Mouse (Mus musculus) MEL (cell line): ENCODE data around the gene Adgre5. TPM values are rescaled to one million over a fixed set of nuclear protein-coding genes. Genes with fewer than 3 reads are reported as not detected.

ENCODE experiments used
- DNase-seq: peaks from one replicate; pipeline ENCODE4 v3.0.0; 2011; ENCODE audit warnings: low read depth, low spot score
- H3K27ac ChIP-seq: 2 replicates; pipeline ENCODE4 v1.5.1; 2012; ENCODE audit warnings: low read depth, mild to moderate bottlenecking, control low read depth, low read length, moderate library complexity; ENCODE audit not compliant: control insufficient read depth
- H3K27me3 ChIP-seq, 2 experiments: fragments of 150-350 bp in 1 of 2; sonication (generic) in 1 of 2; 2 replicates each; pipeline ENCODE4 v1.6.1; 2012; ENCODE audit warnings: low read length in 2 of 2, mild to moderate bottlenecking in 2 of 2, improper control_type of control experiment in 1 of 2, moderate library complexity in 1 of 2; ENCODE audit not compliant: insufficient read depth in 2 of 2, control insufficient read depth in 1 of 2
- H3K36me3 ChIP-seq, 2 experiments: 2 replicates each; pipeline ENCODE4 v1.6.1; 2012 to 2014; ENCODE audit warnings: low read length in 2 of 2, improper control_type of control experiment in 1 of 2, inconsistent platforms in 1 of 2, mild to moderate bottlenecking in 1 of 2; ENCODE audit not compliant: insufficient read depth in 2 of 2, control insufficient read depth in 1 of 2
- H3K4me1 ChIP-seq, 2 experiments: fragments of 150-350 bp in 1 of 2; sonication (generic) in 1 of 2; 2 replicates each; pipeline ENCODE4 v1.6.1; 2012; ENCODE audit warnings: low read length in 2 of 2, improper control_type of control experiment in 1 of 2, mild to moderate bottlenecking in 1 of 2; ENCODE audit not compliant: insufficient read depth in 2 of 2, control insufficient read depth in 1 of 2
- H3K4me3 ChIP-seq, 2 experiments: fragments of 150-350 bp in 1 of 2; sonication (generic) in 1 of 2; 2 replicates each; pipeline ENCODE4 v1.5.1; 2012; ENCODE audit warnings: low read depth in 2 of 2, low read length in 2 of 2, mild to moderate bottlenecking in 2 of 2, moderate library complexity in 2 of 2, control low read depth in 1 of 2, improper control_type of control experiment in 1 of 2; ENCODE audit not compliant: control insufficient read depth in 1 of 2, insufficient read depth in 1 of 2
- H3K79me2 ChIP-seq: 2 replicates; pipeline ENCODE4 v1.6.1; 2012; ENCODE audit warnings: mild to moderate bottlenecking, low read length, moderate library complexity; ENCODE audit not compliant: control insufficient read depth, poor library complexity, insufficient read depth
- H3K9ac ChIP-seq: 2 replicates; pipeline ENCODE4 v1.6.1; 2012; ENCODE audit warnings: low read depth, mild to moderate bottlenecking, control low read depth, low read length, moderate library complexity; ENCODE audit not compliant: control insufficient read depth, poor library complexity, severe bottlenecking
- H3K9me3 ChIP-seq: fragments of 150-350 bp; sonication (generic); replicated peaks from 2 replicates; pipeline ENCODE4 v1.6.1; 2012; ENCODE audit warnings: mild to moderate bottlenecking, low read length, improper control_type of control experiment, moderate library complexity; ENCODE audit not compliant: insufficient read depth
- HCFC1 ChIP-seq: IDR thresholded peaks from 2 replicates; pipeline ENCODE4 v1.6.1; 2012; ENCODE audit warnings: low read depth, mild to moderate bottlenecking, inconsistent platforms, low read length, improper control_type of control experiment, moderate library complexity
- MAX ChIP-seq: IDR thresholded peaks from 2 replicates; pipeline ENCODE4 v1.6.1; 2011; ENCODE audit warnings: low read length, improper control_type of control experiment
- MAZ ChIP-seq: IDR thresholded peaks from 2 replicates; pipeline ENCODE4 v1.6.1; 2012; ENCODE audit warnings: low read depth, mild to moderate bottlenecking, inconsistent platforms, low read length, improper control_type of control experiment
- MEF2A ChIP-seq: IDR thresholded peaks from 2 replicates; pipeline ENCODE4 v1.6.1; 2014; ENCODE audit warnings: low read depth, mild to moderate bottlenecking, inconsistent platforms, low read length, improper control_type of control experiment; ENCODE audit not compliant: poor library complexity, insufficient replicate concordance, severe bottlenecking; ENCODE audit errors: extremely low read depth
- NELFE ChIP-seq: IDR thresholded peaks from 2 replicates; pipeline ENCODE4 v1.6.1; 2011; ENCODE audit warnings: low read depth, low read length, improper control_type of control experiment
- NRF1 ChIP-seq: IDR thresholded peaks from 2 replicates; pipeline ENCODE4 v1.6.1; 2014; ENCODE audit warnings: low read depth, mild to moderate bottlenecking, inconsistent platforms, low read length, improper control_type of control experiment, moderate library complexity; ENCODE audit not compliant: poor library complexity, insufficient read depth, severe bottlenecking
- POLR2A ChIP-seq, 2 experiments: IDR thresholded peaks; 2 replicates each; pipeline ENCODE4 v1.6.1; 2011 to 2012; ENCODE audit warnings: low read length in 2 of 2, mild to moderate bottlenecking in 2 of 2, control low read depth in 1 of 2, improper control_type of control experiment in 1 of 2, low read depth in 1 of 2, moderate library complexity in 1 of 2; ENCODE audit not compliant: control insufficient read depth in 1 of 2, insufficient read depth in 1 of 2, poor library complexity in 1 of 2
- POLR2AphosphoS2 ChIP-seq: IDR thresholded peaks from 2 replicates; pipeline ENCODE4 v1.6.1; 2011; ENCODE audit warnings: low read length, improper control_type of control experiment
- POLR2AphosphoS5 ChIP-seq: IDR thresholded peaks from 2 replicates; pipeline ENCODE4 v1.6.1; 2012; ENCODE audit warnings: low read depth, borderline replicate concordance, mild to moderate bottlenecking, inconsistent platforms, low read length, moderate library complexity, mixed read lengths
- SIN3A ChIP-seq: IDR thresholded peaks from 2 replicates; pipeline ENCODE4 v1.6.1; 2012; ENCODE audit warnings: low read length, improper control_type of control experiment, inconsistent platforms
- SMC3 ChIP-seq: IDR thresholded peaks from 2 replicates; pipeline ENCODE4 v1.6.1; 2011; ENCODE audit warnings: low read depth, low read length, improper control_type of control experiment
- TBP ChIP-seq: IDR thresholded peaks from 2 replicates; pipeline ENCODE4 v1.8.0; 2011; ENCODE audit warnings: low read depth, low read length, improper control_type of control experiment
- TCF12 ChIP-seq: IDR thresholded peaks from 2 replicates; pipeline ENCODE4 v1.6.1; 2014; ENCODE audit warnings: low read depth, mild to moderate bottlenecking, inconsistent platforms, low read length, improper control_type of control experiment, moderate library complexity
- USF1 ChIP-seq: IDR thresholded peaks from 2 replicates; pipeline ENCODE4 v1.6.1; 2014; ENCODE audit warnings: low read depth, mild to moderate bottlenecking, inconsistent platforms, low read length, improper control_type of control experiment, moderate library complexity
- USF2 ChIP-seq, 2 experiments: IDR thresholded peaks; 2 replicates each; pipeline ENCODE4 v1.6.1; 2011 to 2012; ENCODE audit warnings: improper control_type of control experiment in 2 of 2, low read length in 2 of 2, borderline replicate concordance in 1 of 2, inconsistent platforms in 1 of 2, low read depth in 1 of 2, mild to moderate bottlenecking in 1 of 2; ENCODE audit not compliant: insufficient read depth in 1 of 2
- ZKSCAN1 ChIP-seq: IDR thresholded peaks from 2 replicates; pipeline ENCODE4 v1.6.1; 2012; ENCODE audit warnings: low read depth, mild to moderate bottlenecking, inconsistent platforms, low read length, improper control_type of control experiment, moderate library complexity
- ZMIZ1 ChIP-seq: IDR thresholded peaks from 2 replicates; pipeline ENCODE4 v1.6.1; 2012; ENCODE audit warnings: low read depth, mild to moderate bottlenecking, inconsistent platforms, low read length, improper control_type of control experiment, moderate library complexity
- ZNF384 ChIP-seq: IDR thresholded peaks from 2 replicates; pipeline ENCODE4 v1.6.1; 2012; ENCODE audit warnings: low read depth, mild to moderate bottlenecking, inconsistent platforms, low read length, improper control_type of control experiment
- polyA plus RNA-seq, 2 experiments: library from polyadenylated mRNA; stranded (reverse) in 1 of 2; unstranded in 1 of 2; fragments of >175 nt in 1 of 2; fragments of >200 nt in 1 of 2; gene quantifications; 2 replicates each; pipeline versions ENCODE4 v1.2.1 to v1.2.4; 2012; ENCODE audit warnings: low replicate concordance in 2 of 2, low read depth in 1 of 2; ENCODE audit not compliant: insufficient read length in 2 of 2, insufficient read depth in 1 of 2, missing spikeins in 1 of 2
- total RNA-seq: library from RNA; depleted of rRNA; stranded (reverse); fragments of 300-350 nt; gene quantifications from 2 replicates; pipeline ENCODE4 v1.2.3, GENCODE M21; 2012

Gene Adgre5
- total and polyA plus RNA-seq, 3 experiments, result 18.5 to 21.4 TPM; not detected in 1

DNA sequence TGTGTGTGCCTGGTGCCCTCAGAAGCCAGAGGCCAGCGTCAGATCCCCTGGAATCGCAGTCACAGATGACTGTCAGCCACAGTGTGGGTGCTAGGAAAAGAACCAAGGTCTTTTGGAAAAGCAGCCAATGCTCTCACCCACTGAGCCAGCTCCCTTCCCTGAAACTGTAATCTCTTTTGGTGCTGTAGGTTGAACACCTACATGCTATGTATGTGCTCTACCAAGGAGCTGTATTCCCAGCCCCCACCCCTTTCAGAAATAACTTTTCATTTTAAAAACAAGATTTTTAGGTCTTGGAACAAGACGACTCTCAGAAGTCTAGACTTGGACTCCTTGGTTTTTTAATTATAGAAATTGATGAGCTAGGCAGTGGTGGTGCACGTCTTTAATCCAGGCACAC, 37.7 kb downstream of the Adgre5 start:
- H3K4me1 ChIP-seq, result peaks cover 3 to 18% of the 10 kb centered on the region in 2 experiments
- no peak for TF ChIP-seq NRF1
- no peak for TF ChIP-seq TCF12
- TF ChIP-seq ZMIZ1, result no peak
- no peak for TF ChIP-seq MEF2A
- TF ChIP-seq MAX, result no peak
- no peak for TF ChIP-seq ZKSCAN1
- no peaks in the 10 kb centered on the region for H3K27me3 ChIP-seq
- no peaks in the 10 kb centered on the region for H3K9me3 ChIP-seq
- H3K79me2 ChIP-seq, result peaks cover 7% of the 10 kb centered on the region
- H3K36me3 ChIP-seq, result peaks cover 0 to 9% of the 10 kb centered on the region in 2 experiments; a peak in 2 of 4 replicates
- H3K4me3 ChIP-seq, result no peak overlapping the region
- H3K9ac ChIP-seq, result no peak overlapping the region
- H3K27ac ChIP-seq, result no peak overlapping the region
- no peak for DNase-seq

DNA sequence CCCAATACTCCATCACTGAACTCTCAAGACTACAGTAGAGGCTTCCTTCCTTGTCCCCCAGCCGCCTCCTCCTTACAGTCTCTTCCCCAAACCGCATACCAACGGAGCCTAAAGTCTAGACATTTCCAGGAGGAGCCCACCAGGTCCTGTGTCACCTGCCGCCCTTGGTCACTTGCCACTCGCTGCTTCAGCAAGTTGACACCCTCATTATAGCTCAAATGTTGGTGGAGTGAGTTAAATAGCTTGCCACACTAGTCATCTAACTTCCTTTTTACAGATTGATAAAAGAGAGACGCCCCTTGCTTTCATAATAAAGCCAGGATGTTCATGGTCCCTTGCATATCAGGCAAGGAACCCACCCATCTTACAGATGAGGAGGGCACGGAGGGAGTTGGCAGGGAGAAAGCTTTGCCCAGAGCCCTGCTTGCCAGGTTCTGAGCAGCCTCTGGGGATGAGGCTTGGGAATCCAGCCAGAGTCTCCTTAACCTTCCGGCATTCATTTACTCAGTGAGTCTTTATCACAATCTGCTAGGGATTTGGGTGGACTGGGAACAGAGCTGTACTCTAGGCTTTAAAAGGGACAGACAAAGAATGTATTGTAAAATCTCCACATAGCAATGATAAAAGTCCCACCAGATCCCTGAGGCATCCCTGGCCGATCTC, 40.6 kb downstream of the Adgre5 start:
- peaks cover 3 to 30% of the 10 kb centered on the region in 2 experiments for H3K4me1 ChIP-seq
- H3K36me3 ChIP-seq, result peaks cover 0 to 9% of the 10 kb centered on the region in 2 experiments; a peak in 2 of 4 replicates
- peak; percentile 68 for DNase-seq
- H3K27ac ChIP-seq, result peak overlapping the region; percentile 38
- H3K4me3 ChIP-seq, result peak overlapping the region; percentile 11 to 84
- H3K27me3 ChIP-seq, result no peaks in the 10 kb centered on the region
- peaks cover 26% of the 10 kb centered on the region for H3K79me2 ChIP-seq
- no peak for TF ChIP-seq POLR2AphosphoS2
- TF ChIP-seq SMC3, result no peak
- peak in 1 of 2 experiments; percentile 50; a peak in 1 of 4 replicates for TF ChIP-seq POLR2A (IDR thresholded peaks at IDR 0.05; ENCODE audit: control insufficient read depth in 1 of 2, insufficient read depth in 1 of 2, low read depth in 1 of 2, low read length in 2 of 2, poor library complexity in 1 of 2)
- no peak for TF ChIP-seq MEF2A
- TF ChIP-seq USF2 (IDR thresholded peaks at IDR 0.05; ENCODE audit: borderline replicate concordance in 1 of 2, insufficient read depth in 1 of 2, low read depth in 1 of 2, low read length in 2 of 2), result no peak
- no peak for TF ChIP-seq POLR2AphosphoS5
- no peak for TF ChIP-seq ZMIZ1
- no peak for TF ChIP-seq TCF12
- TF ChIP-seq USF1, result peak; percentile 24; the same call in 1 of the 2 replicates
- TF ChIP-seq NELFE, result peak; percentile 38; the same call in 1 of the 2 replicates
- peak; percentile 32; the same call in 1 of the 2 replicates for TF ChIP-seq HCFC1
- TF ChIP-seq TBP, result peak; percentile 58; the same call in 1 of the 2 replicates
- no peak for TF ChIP-seq NRF1
- TF ChIP-seq MAZ, result 0 out of 2 replicates have a peak, but pooled peaks have one; percentile 42
- TF ChIP-seq ZNF384, result no peak
- TF ChIP-seq SIN3A, result 0 out of 2 replicates have a peak, but pooled peaks have one; percentile 17
- TF ChIP-seq ZKSCAN1, result no peak
- H3K9me3 ChIP-seq, result no peaks in the 10 kb centered on the region
- peak overlapping the region; percentile 25 for H3K9ac ChIP-seq
